Mouse (Mus musculus): ENCODE results near the gene Vapb. TPM values are rescaled to one million over a fixed set of nuclear protein-coding genes. Genes with fewer than 3 reads are reported as not detected.

Gene Vapb
- polyA plus RNA-seq, 1 experiment from 2014 or later, result 10.0 TPM

DNA sequence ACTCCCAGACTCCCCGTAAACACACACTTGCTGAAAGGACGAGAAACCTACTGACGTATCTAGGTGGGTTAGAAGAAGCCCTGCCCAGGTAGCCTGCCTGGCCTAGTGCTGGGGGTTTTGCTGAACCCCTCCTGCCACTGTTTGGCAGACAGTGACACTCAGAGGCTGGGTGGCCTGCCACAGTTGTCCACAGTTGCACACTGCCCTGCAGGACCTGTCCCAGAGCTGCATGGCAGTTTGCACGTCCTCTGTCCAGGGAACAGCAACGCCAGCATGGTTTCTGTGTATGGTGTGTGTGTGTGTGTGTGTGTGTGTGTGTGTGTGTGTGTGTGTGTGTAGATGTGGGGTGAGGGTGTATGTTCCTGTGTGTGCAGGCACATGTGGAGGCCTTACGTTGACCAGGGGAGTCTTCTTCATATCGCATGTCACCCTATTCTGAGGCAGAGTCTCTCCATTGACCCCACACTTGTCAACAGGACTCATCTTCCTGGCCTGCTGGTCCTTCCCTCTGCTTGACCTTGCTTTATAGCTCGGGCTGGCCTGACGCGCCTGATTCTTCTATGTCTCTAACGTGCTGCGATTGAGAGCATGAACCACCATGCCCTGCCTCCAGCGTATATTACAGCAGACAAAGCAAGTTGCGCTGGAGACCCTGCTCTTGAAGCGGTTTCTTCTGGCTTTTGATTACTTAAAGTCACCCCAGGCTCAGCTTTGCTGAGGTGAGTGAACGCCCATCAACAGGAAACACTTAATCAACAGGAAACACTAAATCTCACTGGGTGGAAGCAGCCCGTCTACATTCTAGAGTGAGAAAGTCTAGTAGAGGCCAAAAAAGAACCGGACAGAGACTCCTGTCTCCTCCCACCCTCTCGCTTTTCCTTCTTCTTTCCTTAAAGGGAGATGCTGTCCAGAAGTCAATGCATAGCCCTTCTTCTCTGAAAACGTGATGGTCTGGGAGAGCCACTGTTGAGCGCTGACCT is 57.5 kb downstream of the Vapb start:
- H3K9me3 ChIP-seq (replicated peaks), result no peaks in the 10 kb centered on the region
- 67% methylated on average over 21 of the region's 21 CpGs for WGBS
- H3K4me1 ChIP-seq (replicated peaks), result peaks cover 32% of the 10 kb centered on the region
- ATAC-seq (ENCODE audit: insufficient number of reproducible peaks, low FRiP score), result no peak
- no peaks in the 10 kb centered on the region; the same call in 1 of the 2 replicates for H3K27me3 ChIP-seq (replicated peaks)
- H3K9ac ChIP-seq, result no peak overlapping the region
- H3K4me3 ChIP-seq, result no peak overlapping the region
- no peak overlapping the region; the same call in 1 of the 2 replicates for H3K27ac ChIP-seq (ENCODE audit: poor library complexity, severe bottlenecking)
- H3K4me2 ChIP-seq, result no peak overlapping the region
- no peaks in the 10 kb centered on the region for H3K36me3 ChIP-seq

DNA sequence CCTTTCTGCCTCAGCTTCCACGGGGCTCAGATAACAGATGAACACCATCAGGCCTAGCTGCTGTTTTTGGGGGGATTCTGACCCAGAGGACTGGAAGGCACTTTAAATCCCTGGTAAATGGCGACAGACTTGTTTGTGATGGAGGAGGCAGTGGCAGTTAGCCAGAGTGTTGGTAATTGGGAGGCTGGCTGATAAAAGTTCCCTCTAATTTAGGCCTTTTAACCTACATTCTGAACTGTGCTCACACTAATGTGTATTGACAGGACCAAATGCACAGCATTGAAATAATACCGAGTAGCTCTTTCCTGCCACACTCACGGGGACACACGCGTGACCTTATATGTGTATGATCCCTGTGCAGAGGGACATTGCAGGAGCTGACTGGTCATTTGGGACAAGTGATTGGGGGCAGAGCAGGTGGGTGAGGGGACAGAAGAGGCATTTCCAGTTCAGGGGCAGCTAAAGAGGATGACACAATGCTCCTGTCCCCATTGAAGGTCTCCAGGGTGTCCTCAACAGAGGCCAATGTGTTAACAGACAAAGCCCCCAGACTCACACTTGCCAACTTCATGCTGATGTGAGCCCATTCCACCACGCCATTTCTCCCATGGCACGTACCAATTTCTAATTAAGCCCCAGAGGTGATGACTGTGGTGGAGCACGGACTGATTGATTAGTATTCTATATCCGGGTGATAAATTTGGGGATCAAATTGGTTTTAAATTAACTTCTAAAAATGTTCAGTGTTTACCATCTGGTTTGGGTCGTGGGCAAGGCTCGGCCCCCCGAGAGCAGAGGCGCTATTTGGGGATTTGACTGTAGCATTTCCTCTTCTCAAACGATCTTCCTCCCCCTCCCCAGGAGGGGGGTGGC is 58.7 kb downstream of the Vapb start:
- no peak for ATAC-seq (ENCODE audit: insufficient number of reproducible peaks, low FRiP score)
- Histone ChIP-seq H3K9ac (no peak overlapping the region), H3K4me3 (no peak overlapping the region), H3K27me3 (replicated peaks) (no peaks in the 10 kb centered on the region; the same call in 1 of the 2 replicates), H3K36me3 (no peaks in the 10 kb centered on the region), H3K27ac (ENCODE audit: poor library complexity, severe bottlenecking) (no peak overlapping the region), H3K4me2 (no peak overlapping the region), H3K9me3 (replicated peaks) (no peaks in the 10 kb centered on the region), H3K4me1 (replicated peaks) (peaks cover 20% of the 10 kb centered on the region)
- WGBS, result 71% methylated on average over 15 of the region's 15 CpGs

DNA sequence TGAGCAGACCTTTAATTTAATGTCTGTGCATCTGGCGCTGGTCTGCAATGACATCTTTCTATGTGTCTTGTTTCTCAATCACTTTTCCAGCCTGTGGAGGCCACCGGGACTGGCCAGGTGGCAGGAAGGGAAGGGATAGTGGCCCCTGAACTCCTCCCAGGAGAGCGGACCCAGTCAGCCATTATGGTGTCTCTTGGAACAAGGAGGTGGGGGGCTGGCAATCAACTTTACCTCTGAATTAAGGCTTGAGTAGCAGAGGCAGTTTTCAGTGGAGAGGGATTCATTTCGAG is 59.3 kb downstream of the Vapb start:
- H3K36me3 ChIP-seq, result no peaks in the 10 kb centered on the region
- no peak overlapping the region for H3K4me2 ChIP-seq
- peaks cover 22% of the 10 kb centered on the region for H3K4me1 ChIP-seq (replicated peaks)
- H3K27me3 ChIP-seq (replicated peaks), result no peaks in the 10 kb centered on the region; the same call in 1 of the 2 replicates
- ATAC-seq (ENCODE audit: insufficient number of reproducible peaks, low FRiP score), result no peak
- H3K9ac ChIP-seq, result no peak overlapping the region
- 78% methylated on average over 4 of the region's 4 CpGs for WGBS
- no peak overlapping the region for H3K4me3 ChIP-seq
- no peak overlapping the region for H3K27ac ChIP-seq (ENCODE audit: poor library complexity, severe bottlenecking)
- H3K9me3 ChIP-seq (replicated peaks), result no peaks in the 10 kb centered on the region

DNA sequence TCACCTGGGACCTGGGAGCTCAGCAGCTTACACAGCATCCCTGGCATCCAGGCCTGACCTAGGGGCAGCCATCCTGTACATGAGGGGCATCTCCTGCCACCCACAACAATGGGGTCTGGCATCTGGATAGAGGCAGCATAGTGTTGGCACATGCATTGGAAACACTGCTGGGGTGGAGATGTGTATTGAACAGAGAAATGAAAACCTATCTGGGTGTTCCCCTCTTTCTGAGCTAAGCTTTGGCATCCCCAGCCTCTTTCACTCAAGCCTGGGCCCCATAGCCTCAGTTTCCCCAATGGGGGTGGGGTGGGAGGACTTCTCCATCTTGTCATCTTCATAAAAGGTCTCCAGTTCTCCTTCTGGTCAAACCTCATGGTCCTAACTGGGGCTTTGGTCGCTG is 62.2 kb downstream of the Vapb start:
- no peaks in the 10 kb centered on the region for H3K9me3 ChIP-seq (replicated peaks)
- H3K27me3 ChIP-seq (replicated peaks), result no peaks in the 10 kb centered on the region; the same call in 1 of the 2 replicates
- 84% methylated on average over 1 of the region's 1 CpGs for WGBS
- H3K4me2 ChIP-seq, result no peak overlapping the region
- no peak overlapping the region for H3K4me3 ChIP-seq
- peaks cover 19% of the 10 kb centered on the region for H3K4me1 ChIP-seq (replicated peaks)
- no peaks in the 10 kb centered on the region for H3K36me3 ChIP-seq
- H3K9ac ChIP-seq, result no peak overlapping the region
- H3K27ac ChIP-seq (ENCODE audit: poor library complexity, severe bottlenecking), result no peak overlapping the region
- no peak for ATAC-seq (ENCODE audit: insufficient number of reproducible peaks, low FRiP score)

DNA sequence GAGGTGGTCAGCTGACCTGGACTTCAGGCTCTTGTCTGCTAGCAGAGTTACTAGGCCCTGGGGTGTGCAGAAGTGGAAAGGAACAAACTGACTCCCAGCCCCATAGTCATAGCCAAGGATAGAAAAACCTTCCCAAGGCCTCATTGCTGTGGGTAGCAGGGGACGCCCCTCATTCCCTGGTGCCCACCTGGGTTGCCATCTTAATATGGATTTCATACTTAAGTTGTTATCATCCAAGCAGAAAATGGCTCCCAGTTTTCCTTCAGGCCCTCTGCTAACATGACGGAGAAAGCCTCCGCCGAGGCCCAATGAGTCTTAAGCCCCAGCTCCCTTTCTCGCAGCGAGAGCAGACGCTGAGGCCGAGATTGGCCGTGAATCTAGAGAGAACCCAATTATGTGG is 63.3 kb downstream of the Vapb start:
- H3K27me3 ChIP-seq (replicated peaks), result no peaks in the 10 kb centered on the region
- no peaks in the 10 kb centered on the region for H3K36me3 ChIP-seq
- ATAC-seq (ENCODE audit: insufficient number of reproducible peaks, low FRiP score), result no peak
- no peak overlapping the region for H3K9ac ChIP-seq
- peaks cover 10% of the 10 kb centered on the region for H3K4me1 ChIP-seq (replicated peaks)
- no peaks in the 10 kb centered on the region for H3K9me3 ChIP-seq (replicated peaks)
- no peak overlapping the region for H3K4me3 ChIP-seq
- no peak overlapping the region for H3K27ac ChIP-seq (ENCODE audit: poor library complexity, severe bottlenecking)
- WGBS, result 85% methylated on average over 9 of the region's 9 CpGs
- no peak overlapping the region for H3K4me2 ChIP-seq

DNA sequence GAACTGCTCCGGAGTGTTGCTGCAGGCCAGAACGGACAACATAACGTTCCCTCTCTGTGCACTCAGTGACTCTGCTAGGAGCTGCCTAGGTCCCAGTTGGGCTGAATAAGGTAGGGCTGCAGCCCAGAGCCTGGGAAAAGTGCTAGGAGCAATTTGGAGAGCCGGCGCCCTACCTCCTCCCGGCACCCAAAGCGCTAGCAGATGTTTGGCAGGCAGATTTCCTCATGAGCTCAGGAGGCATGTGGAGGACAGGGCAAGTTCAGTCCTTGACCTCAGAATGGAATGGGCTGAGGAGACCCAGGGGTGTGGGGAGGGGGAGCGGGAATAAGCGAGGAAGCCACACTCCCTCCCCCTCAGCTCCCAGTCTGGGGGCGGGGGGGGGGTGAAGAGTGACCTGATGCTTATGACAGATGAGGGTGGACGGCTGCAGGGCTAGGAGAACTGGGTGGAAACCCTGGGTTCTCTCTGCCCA is 64.1 kb downstream of the Vapb start:
- WGBS, result 33% methylated on average over 11 of the region's 11 CpGs
- Histone ChIP-seq H3K36me3 (no peaks in the 10 kb centered on the region), H3K9ac (no peak overlapping the region), H3K4me1 (replicated peaks) (peaks cover 15% of the 10 kb centered on the region), H3K9me3 (replicated peaks) (no peaks in the 10 kb centered on the region), H3K27me3 (replicated peaks) (no peaks in the 10 kb centered on the region), H3K4me2 (no peak overlapping the region), H3K4me3 (no peak overlapping the region), H3K27ac (ENCODE audit: poor library complexity, severe bottlenecking) (no peak overlapping the region)
- ATAC-seq (ENCODE audit: insufficient number of reproducible peaks, low FRiP score), result 0 out of 2 replicates have a peak, but pooled peaks have one; percentile 41

DNA sequence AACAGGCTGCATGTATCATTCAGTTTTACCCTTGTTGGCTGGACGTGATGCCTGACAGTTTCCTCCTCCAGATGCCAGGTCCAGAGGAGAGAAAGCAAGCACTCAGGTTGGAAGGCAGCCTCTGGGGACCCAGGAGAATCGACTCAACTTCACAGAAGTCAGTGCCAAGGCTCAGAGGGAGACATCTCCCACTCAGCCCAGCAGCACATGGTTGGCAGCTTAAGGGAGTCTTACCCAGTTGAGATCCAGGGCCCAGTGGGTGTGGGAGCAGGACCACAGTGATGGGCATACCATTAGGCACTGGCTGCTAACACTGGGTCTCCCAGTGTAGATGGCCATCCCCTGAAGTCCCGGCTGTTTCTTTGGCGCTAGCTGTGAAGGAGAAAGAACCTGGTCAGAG is 64.9 kb downstream of the Vapb start:
- peaks cover 17% of the 10 kb centered on the region for H3K4me1 ChIP-seq (replicated peaks)
- H3K27me3 ChIP-seq (replicated peaks), result no peaks in the 10 kb centered on the region
- no peaks in the 10 kb centered on the region for H3K9me3 ChIP-seq (replicated peaks)
- H3K4me3 ChIP-seq, result no peak overlapping the region
- ATAC-seq (ENCODE audit: insufficient number of reproducible peaks, low FRiP score), result no peak
- no peak overlapping the region for H3K27ac ChIP-seq (ENCODE audit: poor library complexity, severe bottlenecking)
- WGBS, result 74% methylated on average over 4 of the region's 4 CpGs
- H3K9ac ChIP-seq, result no peak overlapping the region
- no peak overlapping the region for H3K4me2 ChIP-seq
- H3K36me3 ChIP-seq, result no peaks in the 10 kb centered on the region

DNA sequence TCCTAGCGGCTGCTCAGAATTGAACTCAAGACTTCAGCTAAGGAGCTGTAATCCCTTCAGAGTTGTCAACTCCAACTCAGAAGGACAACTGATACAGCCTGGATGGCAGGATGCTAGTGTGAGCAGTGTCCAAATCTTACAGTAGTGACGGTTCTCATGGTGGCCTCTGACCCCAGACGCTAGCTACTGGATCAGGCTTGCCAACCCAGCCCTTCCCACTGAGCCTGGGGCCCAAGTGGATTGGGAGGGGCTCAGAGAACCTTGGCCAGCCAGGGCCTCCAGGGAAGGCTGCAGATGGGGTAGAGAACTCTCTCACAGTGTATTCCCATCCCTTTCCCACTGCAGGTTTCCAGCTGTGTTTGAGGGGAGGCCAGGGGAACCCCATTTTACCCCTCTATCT is 65.6 kb downstream of the Vapb start:
- Histone ChIP-seq H3K4me2 (no peak overlapping the region), H3K4me3 (no peak overlapping the region), H3K36me3 (no peaks in the 10 kb centered on the region), H3K9me3 (replicated peaks) (no peaks in the 10 kb centered on the region), H3K27me3 (replicated peaks) (no peaks in the 10 kb centered on the region), H3K9ac (no peak overlapping the region), H3K4me1 (replicated peaks) (peaks cover 17% of the 10 kb centered on the region), H3K27ac (ENCODE audit: poor library complexity, severe bottlenecking) (no peak overlapping the region)
- ATAC-seq (ENCODE audit: insufficient number of reproducible peaks, low FRiP score), result no peak
- WGBS, result 70% methylated on average over 3 of the region's 3 CpGs

DNA sequence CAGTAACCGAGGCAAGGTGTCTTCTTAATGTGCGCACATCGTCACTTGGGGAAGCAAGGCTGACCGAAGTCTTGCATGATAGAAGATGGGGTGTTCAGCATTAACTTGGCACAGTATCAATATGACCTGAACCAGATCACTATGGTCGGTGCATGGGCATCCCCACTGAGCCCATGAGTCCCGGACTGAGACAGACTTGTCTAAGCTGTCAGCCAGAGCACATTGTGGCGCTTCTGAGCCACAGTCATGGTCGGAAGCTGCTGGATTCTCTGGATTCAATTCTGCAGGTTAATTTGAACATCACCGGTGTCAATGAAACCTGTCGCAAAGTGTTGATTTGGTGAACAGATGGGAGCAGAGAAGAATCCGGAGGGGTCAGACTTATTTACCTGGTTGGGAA is 66.5 kb downstream of the Vapb start:
- no peak overlapping the region for H3K27ac ChIP-seq (ENCODE audit: poor library complexity, severe bottlenecking)
- peaks cover 17% of the 10 kb centered on the region for H3K4me1 ChIP-seq (replicated peaks)
- no peaks in the 10 kb centered on the region for H3K36me3 ChIP-seq
- no peak overlapping the region for H3K4me2 ChIP-seq
- 90% methylated on average over 11 of the region's 11 CpGs for WGBS
- H3K4me3 ChIP-seq, result no peak overlapping the region
- no peak overlapping the region for H3K9ac ChIP-seq
- no peak for ATAC-seq (ENCODE audit: insufficient number of reproducible peaks, low FRiP score)
- H3K9me3 ChIP-seq (replicated peaks), result no peaks in the 10 kb centered on the region
- H3K27me3 ChIP-seq (replicated peaks), result no peaks in the 10 kb centered on the region

DNA sequence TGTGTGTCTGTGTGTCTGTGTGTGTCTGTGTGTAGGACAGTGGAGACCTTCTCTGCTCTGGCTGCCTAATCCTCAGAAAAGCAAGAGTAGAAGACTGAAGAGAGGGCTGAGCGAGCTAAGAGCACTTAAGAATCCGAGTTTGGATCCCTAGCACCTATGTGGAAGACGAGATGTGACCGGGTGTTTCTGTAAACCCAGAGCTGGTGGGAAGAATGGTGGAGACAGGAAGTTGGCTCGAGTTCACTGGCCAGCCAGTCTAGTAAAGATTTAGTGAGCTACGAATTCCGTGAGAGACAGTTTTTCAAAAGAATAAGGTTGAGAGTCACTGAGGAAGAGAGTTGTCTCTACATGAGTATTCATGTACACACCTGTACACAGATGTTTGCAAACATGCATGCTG is 69.3 kb downstream of the Vapb start:
- WGBS, result 53% methylated on average over 7 of the region's 7 CpGs
- peaks cover 12% of the 10 kb centered on the region for H3K4me1 ChIP-seq (replicated peaks)
- H3K4me2 ChIP-seq, result no peak overlapping the region
- H3K9ac ChIP-seq, result no peak overlapping the region
- no peaks in the 10 kb centered on the region for H3K27me3 ChIP-seq (replicated peaks)
- no peaks in the 10 kb centered on the region for H3K36me3 ChIP-seq
- H3K9me3 ChIP-seq (replicated peaks), result no peaks in the 10 kb centered on the region
- ATAC-seq (ENCODE audit: insufficient number of reproducible peaks, low FRiP score), result no peak
- H3K27ac ChIP-seq (ENCODE audit: poor library complexity, severe bottlenecking), result no peak overlapping the region
- H3K4me3 ChIP-seq, result no peak overlapping the region

DNA sequence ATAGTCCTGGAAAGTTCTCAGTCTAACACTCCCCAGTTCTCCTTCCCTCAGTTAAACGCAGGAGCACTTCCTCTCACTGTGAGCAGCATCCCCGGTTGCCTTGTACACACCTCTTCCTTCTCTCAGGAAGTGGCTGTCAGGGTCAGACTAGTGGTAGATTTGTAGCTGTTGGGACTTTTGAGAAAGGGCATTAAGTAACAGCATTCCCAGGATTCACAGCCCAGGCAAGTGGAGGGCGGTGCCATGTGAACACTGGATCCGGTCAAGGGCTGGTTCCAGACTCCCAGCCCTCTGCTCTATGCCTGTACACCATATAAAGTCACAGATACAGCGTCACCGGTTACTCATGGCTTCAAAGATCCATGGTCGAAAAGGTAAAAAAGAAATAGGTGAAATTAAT is 71.6 kb downstream of the Vapb start:
- Histone ChIP-seq H3K4me2 (no peak overlapping the region), H3K4me1 (replicated peaks) (peaks cover 8% of the 10 kb centered on the region; the same call in 1 of the 2 replicates), H3K36me3 (no peaks in the 10 kb centered on the region), H3K9ac (no peak overlapping the region), H3K27me3 (replicated peaks) (no peaks in the 10 kb centered on the region), H3K4me3 (no peak overlapping the region), H3K27ac (ENCODE audit: poor library complexity, severe bottlenecking) (no peak overlapping the region), H3K9me3 (replicated peaks) (no peaks in the 10 kb centered on the region)
- ATAC-seq (ENCODE audit: insufficient number of reproducible peaks, low FRiP score), result no peak
- WGBS, result 67% methylated on average over 7 of the region's 7 CpGs
